Comparison of ENCODE assay signal across 20 mouse cellular contexts in genomic region chr9:74148306-74148705, GRCm38 (mm10). TPM values are rescaled to one million over a fixed set of nuclear protein-coding genes. Genes with fewer than 3 reads are reported as not detected.
A peak's percentile ranks its signal among the peaks of the same experiment; 100 is the strongest.
DNase-seq lines count a peak whose midpoint lies in the region; ATAC-seq lines count a peak whose summit lies in the region.
"Had no signal": no experiment of that assay in that cellular context is flagged by ENCODE, and none has a peak within 500 bp of the region (broad histone marks: within the 10 kb centered on the region; RNA-seq: fewer than 3 reads in every experiment).

No protein-coding gene starts in this region.

- no peak overlapping the region for H3K9ac ChIP-seq in embryonic facial prominence, embryonic 14.5 days (ENCODE audit: low read depth, low read length)
- H3K9ac ChIP-seq in hindbrain, embryonic 14.5 days = no peak overlapping the region
- no peak overlapping the region for H3K9ac ChIP-seq in midbrain, embryonic 13.5 days (replicated peaks)
- H3K9ac ChIP-seq: embryonic facial prominence, embryonic 15.5 days; heart, embryonic 13.5 days; liver, embryonic 14.5 days had no signal

- H3K27me3 ChIP-seq in embryonic facial prominence, embryonic 14.5 days (replicated peaks; ENCODE audit: control insufficient read depth, insufficient read depth, low read length) = no peaks in the 10 kb centered on the region
- H3K27me3 ChIP-seq in embryonic facial prominence, embryonic 10.5 days (replicated peaks; ENCODE audit: low read depth, poor library complexity, severe bottlenecking) = no peaks in the 10 kb centered on the region
- H3K27me3 ChIP-seq in hindbrain, embryonic 14.5 days (ENCODE audit: control insufficient read depth, insufficient read depth, low read length) = peaks cover 2% of the 10 kb centered on the region; the same call in 1 of the 2 replicates
- peaks cover 8% of the 10 kb centered on the region for H3K27me3 ChIP-seq in hindbrain, embryonic 10.5 days (ENCODE audit: insufficient read depth, poor library complexity, severe bottlenecking)
- H3K27me3 ChIP-seq in midbrain, embryonic 13.5 days = peaks cover 6% of the 10 kb centered on the region; the same call in 1 of the 2 replicates
- H3K27me3 ChIP-seq: CH12.LX; embryonic facial prominence, embryonic 15.5 days; heart, embryonic 13.5 days had no signal

- H3K36me3 ChIP-seq in embryonic facial prominence, embryonic 14.5 days (ENCODE audit: control insufficient read depth, insufficient read depth, low read length) = no peaks in the 10 kb centered on the region
- H3K36me3 ChIP-seq in embryonic facial prominence, embryonic 10.5 days (replicated peaks) = no peaks in the 10 kb centered on the region
- no peaks in the 10 kb centered on the region for H3K36me3 ChIP-seq in hindbrain, embryonic 14.5 days (replicated peaks; ENCODE audit: control insufficient read depth, insufficient read depth)
- H3K36me3 ChIP-seq in hindbrain, embryonic 10.5 days = no peaks in the 10 kb centered on the region
- H3K36me3 ChIP-seq in midbrain, embryonic 13.5 days = no peaks in the 10 kb centered on the region
- H3K36me3 ChIP-seq: embryonic facial prominence, embryonic 15.5 days; heart, embryonic 13.5 days had no signal

- peak; percentile 19 for DNase-seq in embryonic facial prominence, embryonic 14.5 days (ENCODE audit: low spot score)
- no peak for DNase-seq in embryonic facial prominence, embryonic 10.5 days (ENCODE audit: low spot score)
- DNase-seq in hindbrain, embryonic 14.5 days (ENCODE audit: low spot score) = peak; percentile 40
- no peak for DNase-seq in hindbrain, embryonic 10.5 days (ENCODE audit: low spot score)
- DNase-seq in R1 (ENCODE audit: low read depth, low spot score) = peak; percentile 27
- DNase-seq in gastrocnemius, adult 18-20 months (ENCODE audit: low spot score) = no peak
- DNase-seq: adrenal gland, postnatal 36 days; cerebellum, adult 2 months; kidney, adult 18-20 months; thymus, adult 2 months had no signal

- no peak for ATAC-seq in embryonic facial prominence, embryonic 14.5 days (ENCODE audit: low read depth)
- no peak for ATAC-seq in hindbrain, embryonic 14.5 days (ENCODE audit: low FRiP score)
- ATAC-seq in midbrain, embryonic 13.5 days = peak; percentile 58; the same call in 1 of the 2 replicates

- H3K4me1 ChIP-seq in embryonic facial prominence, embryonic 14.5 days (ENCODE audit: control insufficient read depth, insufficient read depth, low read length) = no peaks in the 10 kb centered on the region
- H3K4me1 ChIP-seq in embryonic facial prominence, embryonic 10.5 days = no peaks in the 10 kb centered on the region
- no peaks in the 10 kb centered on the region; the same call in none of the 2 replicates for H3K4me1 ChIP-seq in hindbrain, embryonic 14.5 days (replicated peaks; ENCODE audit: control insufficient read depth, insufficient read depth, low read length)
- peaks cover 10% of the 10 kb centered on the region; the same call in 1 of the 2 replicates for H3K4me1 ChIP-seq in hindbrain, embryonic 10.5 days (replicated peaks)
- peaks cover 13% of the 10 kb centered on the region for H3K4me1 ChIP-seq in midbrain, embryonic 13.5 days (replicated peaks)
- H3K4me1 ChIP-seq: embryonic facial prominence, embryonic 15.5 days; heart, embryonic 13.5 days had no signal

- H3K4me3 ChIP-seq in embryonic facial prominence, embryonic 14.5 days (ENCODE audit: low read depth, low read length) = no peak overlapping the region
- no peak overlapping the region for H3K4me3 ChIP-seq in embryonic facial prominence, embryonic 10.5 days
- no peak overlapping the region for H3K4me3 ChIP-seq in hindbrain, embryonic 14.5 days (replicated peaks; ENCODE audit: low read length)
- no peak overlapping the region for H3K4me3 ChIP-seq in hindbrain, embryonic 10.5 days
- no peak overlapping the region for H3K4me3 ChIP-seq in midbrain, embryonic 13.5 days (replicated peaks)
- H3K4me3 ChIP-seq: embryonic facial prominence, embryonic 15.5 days; heart, embryonic 13.5 days had no signal

- 69% methylated on average over 8 of the region's 8 CpGs for WGBS in embryonic facial prominence, embryonic 14.5 days
- WGBS in embryonic facial prominence, embryonic 10.5 days = 66% methylated on average over 8 of the region's 8 CpGs
- WGBS in hindbrain, embryonic 14.5 days = 25% methylated on average over 8 of the region's 8 CpGs
- WGBS in hindbrain, embryonic 10.5 days = 42% methylated on average over 8 of the region's 8 CpGs
- 15% methylated on average over 8 of the region's 8 CpGs for WGBS in midbrain, embryonic 13.5 days

- no peak overlapping the region for H3K4me2 ChIP-seq in embryonic facial prominence, embryonic 14.5 days (ENCODE audit: low read depth, low read length)
- no peak overlapping the region for H3K4me2 ChIP-seq in hindbrain, embryonic 14.5 days (replicated peaks)
- peak overlapping the region; percentile 31; the same call in 1 of the 2 replicates for H3K4me2 ChIP-seq in midbrain, embryonic 13.5 days (replicated peaks)
- H3K4me2 ChIP-seq: embryonic facial prominence, embryonic 15.5 days; heart, embryonic 13.5 days had no signal

- H3K9me3 ChIP-seq in embryonic facial prominence, embryonic 14.5 days (ENCODE audit: control insufficient read depth, low read length) = no peaks in the 10 kb centered on the region
- no peaks in the 10 kb centered on the region for H3K9me3 ChIP-seq in embryonic facial prominence, embryonic 10.5 days
- no peaks in the 10 kb centered on the region for H3K9me3 ChIP-seq in hindbrain, embryonic 14.5 days (ENCODE audit: control insufficient read depth, low read length)
- no peaks in the 10 kb centered on the region for H3K9me3 ChIP-seq in hindbrain, embryonic 10.5 days
- no peaks in the 10 kb centered on the region for H3K9me3 ChIP-seq in midbrain, embryonic 13.5 days
- H3K9me3 ChIP-seq: embryonic facial prominence, embryonic 15.5 days; heart, embryonic 13.5 days had no signal

- H3K27ac ChIP-seq in embryonic facial prominence, embryonic 14.5 days (replicated peaks; ENCODE audit: low read depth, low read length) = no peak overlapping the region
- no peak overlapping the region for H3K27ac ChIP-seq in embryonic facial prominence, embryonic 10.5 days (replicated peaks)
- no peak overlapping the region for H3K27ac ChIP-seq in hindbrain, embryonic 14.5 days
- no peak overlapping the region for H3K27ac ChIP-seq in hindbrain, embryonic 10.5 days
- no peak overlapping the region for H3K27ac ChIP-seq in midbrain, embryonic 13.5 days
- H3K27ac ChIP-seq: embryonic facial prominence, embryonic 15.5 days; heart, embryonic 13.5 days; kidney, postnatal 0 days; liver, embryonic 14.5 days; macrophage had no signal

RNA-seq across cellular contexts. Expression of gene Wdr72, which starts 38.1 kb away (rescaled TPM):
- 0.50 and 0.86 TPM in 2 replicates for polyA plus RNA-seq in embryonic facial prominence, embryonic 14.5 days (2014; fragmentation: Nextera tagmentation; extraction: Ambion mirVana)
- polyA plus RNA-seq in embryonic facial prominence, embryonic 10.5 days (2016; fragmentation: Nextera tagmentation; extraction: Ambion mirVana) = 0.26 and 0.36 TPM in 2 replicates
- 0.77 and 0.96 TPM in 2 replicates for polyA plus RNA-seq in hindbrain, embryonic 14.5 days (2014; fragmentation: Nextera tagmentation; extraction: Ambion mirVana)
- polyA plus RNA-seq in hindbrain, embryonic 10.5 days (2016; fragmentation: Nextera tagmentation; extraction: Ambion mirVana) = 0.37 and 0.40 TPM in 2 replicates
- polyA plus RNA-seq in midbrain, embryonic 13.5 days (2015; fragmentation: Nextera tagmentation; extraction: Ambion mirVana) = 0.52 and 0.95 TPM in 2 replicates
- not detected for total RNA-seq in gastrocnemius, adult 18-20 months (2021)
- total RNA-seq: adrenal gland, postnatal 36 days; granulocyte monocyte progenitor cell, adult 5-6 weeks; MEL; neutrophil, adult 5-6 weeks had no signal
- polyA plus RNA-seq: macrophage had no signal

Comparison
In these comparisons a context has a peak if more than half of its experiments do, and no peak if none do; other contexts are left out.
1. DNase-seq: peak in embryonic facial prominence, embryonic 14.5 days (single experiment), hindbrain, embryonic 14.5 days (single experiment) and R1 (single experiment); none in embryonic facial prominence, embryonic 10.5 days (single experiment), hindbrain, embryonic 10.5 days (single experiment) and gastrocnemius, adult 18-20 months (single experiment).